Mouse (Mus musculus): ENCODE data around the gene Zfp933.
"Not testable (repeated sequence)": the region's sequence is repeated elsewhere in the genome, so short reads cannot be mapped to it uniquely, and the experiment has no call there.

Zfp933 gene

DNA sequence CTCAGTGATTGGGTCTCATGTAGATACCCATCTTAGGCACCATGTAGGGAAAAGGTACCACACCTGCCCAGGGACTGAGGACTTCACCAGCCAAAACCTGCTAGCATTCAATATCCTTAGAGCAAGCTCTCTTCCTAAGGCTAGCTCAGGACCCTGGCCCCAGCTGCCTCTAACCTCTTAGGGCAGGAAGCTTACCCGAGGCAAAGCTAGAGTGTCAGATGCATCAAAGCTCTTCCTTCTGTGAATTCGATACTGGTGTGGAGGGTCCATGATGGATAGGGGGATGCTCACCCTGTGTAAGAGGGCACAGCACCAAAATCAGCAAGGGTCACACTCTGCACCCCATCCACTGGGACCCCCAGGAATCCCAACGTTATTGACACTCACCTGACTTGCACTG is 13.9 kb upstream of the Zfp933 start:
- DNase-seq (ENCODE audit: low read depth): no peak

GRCm38 (mm10) chr4:147850776-147851175 is 2.6 kb upstream of the Zfp933 start:
- no peak for DNase-seq (ENCODE audit: low read depth)

DNA sequence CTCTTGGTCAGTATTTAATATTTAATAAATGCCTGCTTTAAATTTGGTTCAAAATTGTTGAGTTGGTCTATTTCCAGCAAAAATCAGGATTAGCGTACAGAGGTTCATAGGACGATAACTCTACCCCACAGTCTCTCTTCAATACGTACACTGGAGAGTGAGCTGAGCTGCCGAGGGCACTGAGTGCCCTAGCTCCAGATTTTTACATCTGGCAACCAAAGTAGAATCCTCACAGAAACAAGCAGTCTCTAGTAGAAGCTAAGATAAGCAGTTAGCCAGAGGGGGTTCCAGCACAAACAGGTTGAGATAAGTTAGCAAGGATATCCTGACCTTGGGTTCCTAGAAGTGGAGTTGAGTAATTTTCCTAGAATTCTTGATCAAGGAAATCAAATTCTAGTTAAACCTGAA is 422 bp upstream of the Zfp933 start:
- no peak for DNase-seq (ENCODE audit: low read depth)

DNA sequence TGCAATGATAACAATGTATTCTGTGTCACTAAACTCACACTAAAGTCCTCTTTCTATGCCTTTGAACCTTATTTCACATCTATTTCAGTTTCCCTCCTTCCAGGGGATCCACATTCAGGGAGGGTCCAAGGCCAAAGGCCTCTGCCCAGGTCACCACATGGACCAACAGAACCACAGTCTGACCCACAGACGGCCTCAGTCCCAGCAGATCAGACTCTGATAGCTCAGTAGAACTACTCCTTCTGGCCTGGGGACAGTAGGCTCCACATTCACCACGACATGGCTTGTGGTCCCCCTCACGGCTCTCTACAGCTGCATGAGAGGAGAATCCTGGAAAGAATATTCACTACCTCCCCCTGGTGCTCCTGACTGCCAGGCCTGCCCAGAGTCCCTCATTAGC is 5.3 kb downstream of the Zfp933 start:
- no peak for DNase-seq (ENCODE audit: low read depth)

DNA sequence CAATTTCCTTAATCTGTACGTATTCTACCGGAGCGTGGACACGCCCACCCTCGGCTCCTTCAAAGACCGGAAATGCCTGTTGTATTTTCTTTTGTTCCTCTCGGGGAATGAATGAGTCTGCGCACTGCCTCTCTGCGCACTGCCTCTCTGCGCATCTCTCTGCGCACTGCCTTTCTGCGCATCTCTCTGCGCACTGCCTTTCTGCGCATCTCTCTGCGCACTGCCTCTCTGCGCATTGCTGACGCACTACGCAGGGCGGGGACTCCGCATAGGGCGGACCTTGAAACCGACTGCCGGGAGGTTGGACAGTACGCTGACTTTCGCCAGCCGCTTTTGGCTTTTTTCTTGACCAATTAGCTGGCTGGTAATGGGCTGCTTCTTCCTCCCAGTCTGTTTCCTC is 8.9 kb downstream of the Zfp933 start:
- DNase-seq (ENCODE audit: low read depth): not testable (repeated sequence)

GRCm38 (mm10) chr4:147824389-147824788 is 23.8 kb downstream of the Zfp933 start:
- no peak for DNase-seq (ENCODE audit: low read depth)

GRCm38 (mm10) chr4:147821414-147821813 is 26.8 kb downstream of the Zfp933 start:
- DNase-seq (ENCODE audit: low read depth): not testable (repeated sequence)

DNA sequence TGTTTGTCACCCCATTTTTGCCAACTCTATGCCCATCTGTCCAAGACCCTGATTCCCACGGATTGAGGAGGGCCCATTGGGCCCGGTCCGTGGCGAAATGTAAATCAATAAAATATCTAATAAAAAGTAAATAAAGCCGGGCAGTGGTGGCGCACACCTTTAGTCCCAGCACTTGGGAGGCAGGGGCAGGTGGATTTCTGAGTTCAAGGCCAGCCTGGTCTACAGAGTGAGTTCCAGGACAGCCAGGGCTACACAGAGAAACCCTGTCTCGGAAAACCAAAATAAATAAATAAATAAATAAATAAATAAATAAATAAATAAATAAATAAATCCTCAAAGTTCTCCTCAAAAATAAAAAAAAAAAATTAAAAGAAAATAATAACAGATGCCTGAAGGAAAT is 28.5 kb downstream of the Zfp933 start:
- DNase-seq (ENCODE audit: low read depth): not testable (repeated sequence)

- peak; percentile 86 for DNase-seq (ENCODE audit: low read depth)
Measured at GRCm38 (mm10) chr4:147814592-147815167, 33.5 kb downstream of the Zfp933 start.

DNA sequence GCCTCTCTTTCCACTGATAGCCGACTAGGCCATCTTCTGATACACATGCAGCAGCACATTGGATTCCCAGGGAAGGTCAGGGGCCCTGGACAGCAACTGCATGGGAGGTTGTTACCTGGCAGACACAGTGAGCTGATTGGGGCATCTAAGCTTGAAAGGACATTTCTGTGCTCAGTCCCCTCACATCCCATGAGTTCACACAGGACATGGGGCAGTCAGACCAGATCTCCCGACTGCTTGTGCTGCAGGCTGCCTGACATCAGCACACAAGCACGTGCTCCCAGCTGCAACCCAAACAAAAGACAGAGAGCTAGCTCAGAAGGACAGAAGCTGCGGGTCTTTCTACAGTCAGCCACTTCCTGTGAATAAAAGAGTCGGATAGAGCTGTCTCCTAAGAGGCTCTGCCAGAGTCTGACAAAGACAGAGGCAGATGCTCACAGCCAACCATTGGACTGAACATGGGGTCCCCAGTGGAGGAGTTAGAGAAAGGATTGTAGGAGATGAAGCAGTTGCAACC is 34.9 kb downstream of the Zfp933 start:
- peak; percentile 37 for DNase-seq (ENCODE audit: low read depth)

DNA sequence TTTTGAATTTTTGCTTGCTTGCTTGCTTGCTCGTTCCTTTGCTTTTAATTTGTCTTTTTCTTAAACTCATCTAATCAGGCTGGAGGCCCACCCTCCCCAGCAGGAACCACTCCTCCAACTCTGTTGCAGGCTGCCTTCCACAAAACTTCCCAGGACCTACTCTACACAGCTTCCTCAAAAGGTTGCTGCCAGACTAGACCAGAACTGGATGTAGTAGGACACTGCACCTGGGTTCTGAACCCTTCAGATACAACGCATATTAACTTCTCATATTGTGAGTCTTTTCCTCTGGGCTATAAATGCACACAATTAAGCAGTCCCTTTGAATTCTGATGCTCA is 38.2 kb downstream of the Zfp933 start:
- not testable (repeated sequence) for DNase-seq (ENCODE audit: low read depth)

GRCm38 (mm10) chr4:147809292-147809965 is 38.7 kb downstream of the Zfp933 start, which contains the start of gene Zfp984:
Gene Zfp984 (minus strand): TSS chr4:147809788.
- DNase-seq (ENCODE audit: low read depth): peak; percentile 90

DNA sequence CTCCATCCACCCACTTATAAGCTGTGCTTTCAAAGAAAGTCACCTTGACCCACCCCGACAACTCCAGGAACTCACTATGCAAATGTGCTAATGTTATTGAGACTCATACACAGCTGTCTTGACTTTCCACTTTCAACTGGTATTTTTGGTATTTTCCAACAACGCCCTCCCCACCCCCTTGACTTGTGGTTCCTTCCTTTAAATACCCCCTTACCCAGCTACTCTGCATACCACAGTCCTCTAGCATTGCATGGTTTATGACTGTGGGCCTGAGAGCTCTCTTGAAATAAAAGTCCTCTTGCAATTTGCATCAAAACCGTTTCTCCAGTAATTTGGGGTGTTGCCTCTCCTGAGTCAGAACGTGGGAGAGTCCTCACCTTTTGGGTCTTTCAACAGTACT is 39.7 kb downstream of the Zfp933 start:
- DNase-seq (ENCODE audit: low read depth): peak; percentile 69

DNA sequence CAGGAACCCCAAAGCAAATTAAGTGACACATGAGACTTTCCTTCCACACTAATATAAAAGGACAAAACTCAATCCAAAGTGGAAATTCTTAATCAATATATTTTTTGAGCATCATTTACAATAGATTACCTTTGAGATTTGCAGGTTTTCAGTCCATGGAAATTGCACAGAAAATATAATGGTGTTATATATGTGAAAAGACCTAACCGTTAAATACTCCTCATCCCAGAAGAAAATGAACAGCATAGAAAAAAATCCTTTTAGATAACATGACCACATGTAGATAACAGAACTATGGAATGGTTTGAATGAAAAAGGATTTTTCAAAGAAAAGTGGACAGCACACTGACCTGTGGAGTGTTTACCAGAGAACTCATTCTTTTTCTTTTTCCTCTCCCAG is 52.9 kb downstream of the Zfp933 start:
- DNase-seq (ENCODE audit: low read depth): not testable (repeated sequence)

GRCm38 (mm10) chr4:147794026-147794665 is 54.0 kb downstream of the Zfp933 start:
- DNase-seq (ENCODE audit: low read depth): not testable (repeated sequence)

DNA sequence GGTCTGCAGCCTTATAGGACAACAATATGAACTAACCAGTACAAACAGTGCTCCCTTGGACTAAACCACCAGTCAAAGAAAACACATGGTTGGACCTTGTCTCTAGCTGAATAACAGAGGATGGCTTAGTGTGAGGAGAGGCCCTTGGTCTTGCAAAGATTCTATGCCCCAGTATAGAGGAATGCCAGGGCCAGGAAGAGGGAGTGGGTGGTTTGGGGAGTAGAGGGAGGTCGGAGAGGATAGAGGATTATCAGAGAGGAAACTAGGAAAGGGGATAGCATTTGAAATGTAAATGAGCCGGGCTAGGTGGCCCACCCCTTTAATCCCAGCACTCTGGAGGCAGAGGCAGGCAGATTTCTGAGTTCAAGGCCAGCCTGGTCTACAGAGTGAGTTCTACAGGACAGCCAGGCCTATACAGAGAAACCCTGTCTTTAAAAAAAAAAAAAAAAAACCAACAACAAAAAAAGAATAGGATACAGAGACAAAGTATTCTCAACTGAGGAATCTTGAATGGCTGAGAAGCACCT is 54.7 kb downstream of the Zfp933 start:
- not testable (repeated sequence) for DNase-seq (ENCODE audit: low read depth)

DNA sequence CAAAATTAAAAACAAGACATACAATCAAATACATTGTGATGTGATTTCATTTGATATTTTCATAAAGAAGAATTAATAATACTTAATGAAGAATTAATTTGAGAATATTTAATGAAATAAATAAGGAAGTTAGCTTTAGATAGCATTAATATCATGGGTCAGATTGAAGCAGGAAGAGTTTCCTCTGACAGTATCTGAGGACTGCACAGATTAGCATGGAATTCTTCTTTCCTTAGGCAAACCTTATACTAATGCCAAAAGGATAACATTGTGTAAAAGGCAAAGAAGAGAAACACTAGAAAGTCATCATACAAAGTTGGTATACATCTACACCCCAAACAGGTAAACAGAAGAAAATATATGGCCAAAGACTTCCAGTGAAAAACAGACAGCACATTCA is 56.4 kb downstream of the Zfp933 start:
- not testable (repeated sequence) for DNase-seq (ENCODE audit: low read depth)

Data from induced T-regulatory cell, adult 2 months (primary cell).